Mouse (Mus musculus): ENCODE measurements around the gene Htra2.

Gene Htra2

GRCm38 (mm10) chr6:83069488-83070246, 14.6 kb upstream of the Htra2 start:
- DNase-seq (ENCODE audit: low spot score) = no peak

- DNase-seq (ENCODE audit: low spot score) = no peak
Measured at GRCm38 (mm10) chr6:83068706-83069487, 13.8 kb upstream of the Htra2 start.

- DNase-seq (ENCODE audit: low spot score) = no peak
Measured at GRCm38 (mm10) chr6:83068221-83068620, 13.1 kb upstream of the Htra2 start.

- DNase-seq (ENCODE audit: low spot score) = no peak
Measured at GRCm38 (mm10) chr6:83066441-83066840, 11.4 kb upstream of the Htra2 start.

- DNase-seq (ENCODE audit: low spot score) = no peak
Measured at GRCm38 (mm10) chr6:83065995-83066394, 10.9 kb upstream of the Htra2 start.

- DNase-seq (ENCODE audit: low spot score) = no peak
Measured at GRCm38 (mm10) chr6:83058725-83059124, 3.7 kb upstream of the Htra2 start.

GRCm38 (mm10) chr6:83057790-83058189, 2.7 kb upstream of the Htra2 start, which contains the start of gene Dqx1:
Dqx1 (plus strand) TSS chr6:83057844.
- no peak for DNase-seq (ENCODE audit: low spot score)

GRCm38 (mm10) chr6:83054074-83054851, 810 bp downstream of the Htra2 start, which contains the start of gene Aup1:
Aup1 (plus strand) TSS chr6:83054521.
- peak; percentile 96 for DNase-seq (ENCODE audit: low spot score)

GRCm38 (mm10) chr6:83053136-83053960, 1.7 kb downstream of the Htra2 start:
- DNase-seq (ENCODE audit: low spot score) = peak; percentile 30

GRCm38 (mm10) chr6:83049367-83049766, 5.7 kb downstream of the Htra2 start:
- DNase-seq (ENCODE audit: low spot score) = no peak

- DNase-seq (ENCODE audit: low spot score) = no peak
Measured at GRCm38 (mm10) chr6:83044742-83045141, 10.3 kb downstream of the Htra2 start.

GRCm38 (mm10) chr6:83043993-83044392, 11.1 kb downstream of the Htra2 start:
- DNase-seq (ENCODE audit: low spot score) = no peak

GRCm38 (mm10) chr6:83043561-83043960, 11.5 kb downstream of the Htra2 start:
- DNase-seq (ENCODE audit: low spot score) = no peak

- DNase-seq (ENCODE audit: low spot score) = no peak
Measured at GRCm38 (mm10) chr6:83040601-83041000, 14.5 kb downstream of the Htra2 start.

- peak; percentile 86 for DNase-seq (ENCODE audit: low spot score)
Measured at GRCm38 (mm10) chr6:83038496-83039012, 16.5 kb downstream of the Htra2 start.

- DNase-seq (ENCODE audit: low spot score) = no peak
Measured at GRCm38 (mm10) chr6:83037188-83037587, 17.9 kb downstream of the Htra2 start.

GRCm38 (mm10) chr6:83034463-83035055, 20.5 kb downstream of the Htra2 start:
- no peak for DNase-seq (ENCODE audit: low spot score)

- peak; percentile 76 for DNase-seq (ENCODE audit: low spot score)
Measured at GRCm38 (mm10) chr6:83033249-83034185, 21.6 kb downstream of the Htra2 start, which contains the start of the genes Dok1 and Loxl3. Dok1 (minus strand) TSS chr6:83033471. Loxl3 (plus strand) TSS chr6:83034173.

GRCm38 (mm10) chr6:83032769-83033191, 22.3 kb downstream of the Htra2 start:
- peak; percentile 49 for DNase-seq (ENCODE audit: low spot score)

Data from ovary, postnatal 36 days (tissue).